In genomic region chr15:25761049-25761448, GRCm38 (mm10) we compare ENCODE assay signal across 12 mouse cellular contexts.
DNase-seq lines count a peak whose midpoint lies in the region; ATAC-seq and TF ChIP-seq lines count a peak whose summit lies in the region.
"Had no signal": no experiment of that assay in that cellular context is flagged by ENCODE, and none has a peak within 500 bp of the region (broad histone marks: within the 10 kb centered on the region; RNA-seq: fewer than 3 reads in every experiment).

No protein-coding gene starts in this region.

- peaks cover 7% of the 10 kb centered on the region; the same call in 1 of the 2 replicates for H3K9me3 ChIP-seq in embryonic facial prominence, embryonic 10.5 days
- H3K9me3 ChIP-seq in forebrain, embryonic 14.5 days (replicated peaks; ENCODE audit: control insufficient read depth, low read length), result no peaks in the 10 kb centered on the region
- H3K9me3 ChIP-seq in hindbrain, embryonic 16.5 days (ENCODE audit: control insufficient read depth, low read length), result no peaks in the 10 kb centered on the region
- H3K9me3 ChIP-seq in intestine, embryonic 15.5 days, result no peaks in the 10 kb centered on the region
- H3K9me3 ChIP-seq: heart, embryonic 13.5 days had no signal

- peaks cover 28% of the 10 kb centered on the region for H3K36me3 ChIP-seq in embryonic facial prominence, embryonic 10.5 days (replicated peaks)
- H3K36me3 ChIP-seq in forebrain, embryonic 14.5 days (ENCODE audit: control insufficient read depth, insufficient read depth, low read length), result no peaks in the 10 kb centered on the region
- H3K36me3 ChIP-seq in hindbrain, embryonic 16.5 days (ENCODE audit: control insufficient read depth, insufficient read depth, low read length), result no peaks in the 10 kb centered on the region
- peaks cover 48% of the 10 kb centered on the region for H3K36me3 ChIP-seq in myocyte (ENCODE audit: control insufficient read depth, insufficient read depth)
- H3K36me3 ChIP-seq in intestine, embryonic 15.5 days, result peaks cover 3% of the 10 kb centered on the region

- ATAC-seq in forebrain, embryonic 14.5 days, result no peak
- ATAC-seq in hindbrain, embryonic 16.5 days, result no peak
- ATAC-seq in intestine, embryonic 15.5 days, result no peak

- 64% methylated on average over 2 of the region's 2 CpGs for WGBS in embryonic facial prominence, embryonic 10.5 days
- 11% methylated on average over 2 of the region's 2 CpGs for WGBS in forebrain, embryonic 14.5 days
- WGBS in hindbrain, embryonic 16.5 days, result 28% methylated on average over 2 of the region's 2 CpGs
- 82% methylated on average over 2 of the region's 2 CpGs for WGBS in intestine, embryonic 15.5 days

- peak overlapping the region; percentile 68 for H3K27ac ChIP-seq in embryonic facial prominence, embryonic 10.5 days (replicated peaks)
- H3K27ac ChIP-seq in forebrain, embryonic 14.5 days (ENCODE audit: low read depth, low read length), result peak overlapping the region; percentile 94
- H3K27ac ChIP-seq in hindbrain, embryonic 16.5 days (ENCODE audit: low read depth, low read length), result peak overlapping the region; percentile 82
- no peak overlapping the region for H3K27ac ChIP-seq in intestine, embryonic 15.5 days
- H3K27ac ChIP-seq: heart, embryonic 13.5 days; liver, embryonic 14.5 days had no signal

- H3ac ChIP-seq in myocyte (ENCODE audit: control insufficient read depth, insufficient read length), result no peak overlapping the region

- no peak overlapping the region for H3K4me3 ChIP-seq in embryonic facial prominence, embryonic 10.5 days
- H3K4me3 ChIP-seq in forebrain, embryonic 14.5 days (ENCODE audit: low read depth, low read length), result peak overlapping the region; percentile 5; the same call in 1 of the 2 replicates
- no peak overlapping the region for H3K4me3 ChIP-seq in hindbrain, embryonic 16.5 days (ENCODE audit: low read length)
- H3K4me3 ChIP-seq in myocyte, result no peak overlapping the region
- H3K4me3 ChIP-seq in intestine, embryonic 15.5 days (replicated peaks), result no peak overlapping the region
- H3K4me3 ChIP-seq: heart, embryonic 13.5 days had no signal

- no peak overlapping the region; the same call in 1 of the 2 replicates for H3K9ac ChIP-seq in forebrain, embryonic 14.5 days (ENCODE audit: low read length)
- H3K9ac ChIP-seq in hindbrain, embryonic 16.5 days (ENCODE audit: low read depth, low read length), result peak overlapping the region; percentile 7; the same call in 1 of the 2 replicates
- no peak overlapping the region for H3K9ac ChIP-seq in intestine, embryonic 15.5 days
- H3K9ac ChIP-seq: heart, embryonic 13.5 days; liver, embryonic 14.5 days had no signal

- peaks cover 30% of the 10 kb centered on the region for H3K79me2 ChIP-seq in myocyte (ENCODE audit: control insufficient read depth, insufficient read depth)

- no peaks in the 10 kb centered on the region for H3K27me3 ChIP-seq in embryonic facial prominence, embryonic 10.5 days (replicated peaks; ENCODE audit: low read depth, poor library complexity, severe bottlenecking)
- no peaks in the 10 kb centered on the region for H3K27me3 ChIP-seq in forebrain, embryonic 14.5 days (replicated peaks; ENCODE audit: control insufficient read depth, insufficient read depth, low read length)
- no peaks in the 10 kb centered on the region for H3K27me3 ChIP-seq in hindbrain, embryonic 16.5 days (replicated peaks; ENCODE audit: control insufficient read depth, insufficient read depth, low read length)
- no peaks in the 10 kb centered on the region for H3K27me3 ChIP-seq in myocyte (ENCODE audit: control insufficient read depth, insufficient read depth, insufficient read length)
- H3K27me3 ChIP-seq in intestine, embryonic 15.5 days (replicated peaks), result no peaks in the 10 kb centered on the region
- H3K27me3 ChIP-seq: heart, embryonic 13.5 days had no signal

- no peak for TF ChIP-seq POLR2A in myocyte (IDR thresholded peaks at IDR 0.05; ENCODE audit: insufficient read length, low read depth)

- peak overlapping the region; percentile 45 for H3K4me2 ChIP-seq in forebrain, embryonic 14.5 days (ENCODE audit: low read length)
- peak overlapping the region; percentile 35 for H3K4me2 ChIP-seq in hindbrain, embryonic 16.5 days (ENCODE audit: low read length)
- H3K4me2 ChIP-seq in myocyte (ENCODE audit: low read depth), result peak overlapping the region; percentile 59
- no peak overlapping the region for H3K4me2 ChIP-seq in intestine, embryonic 15.5 days (replicated peaks)
- H3K4me2 ChIP-seq: heart, embryonic 13.5 days had no signal

- DNase-seq in embryonic facial prominence, embryonic 10.5 days (ENCODE audit: low spot score), result no peak
- peak; percentile 69 for DNase-seq in forebrain, embryonic 14.5 days (ENCODE audit: low spot score)
- DNase-seq in right cerebral cortex, adult 2 months (ENCODE audit: low spot score in 2 of 2), result no peak
- DNase-seq in spleen, adult 18-20 months, result no peak
- DNase-seq in kidney, postnatal 36 days, result no peak
- DNase-seq: cerebellum, adult 2 months; gastrocnemius, postnatal 36 days had no signal

- peaks cover 87% of the 10 kb centered on the region for H3K4me1 ChIP-seq in embryonic facial prominence, embryonic 10.5 days
- peaks cover 77% of the 10 kb centered on the region for H3K4me1 ChIP-seq in forebrain, embryonic 14.5 days (ENCODE audit: control insufficient read depth, insufficient read depth, low read length)
- H3K4me1 ChIP-seq in hindbrain, embryonic 16.5 days (ENCODE audit: control insufficient read depth, insufficient read depth, low read depth, low read length), result peaks cover 55% of the 10 kb centered on the region
- peaks cover 30% of the 10 kb centered on the region for H3K4me1 ChIP-seq in intestine, embryonic 15.5 days (replicated peaks)

TF ChIP-seq in myocyte, 11 proteins besides CTCF, POLR2A, EP300 and RAD21:
- TF ChIP-seq MYOG (IDR thresholded peaks at IDR 0.05; ENCODE audit: control insufficient read depth in 1 of 3, insufficient read depth in 1 of 3, insufficient read length in 2 of 3, low read depth in 2 of 3) (no peak), MAX (IDR thresholded peaks at IDR 0.05; ENCODE audit: low read depth) (no peak), CEBPB (IDR thresholded peaks at IDR 0.05; ENCODE audit: insufficient read depth, poor library complexity, severe bottlenecking) (no peak), E2F4 (IDR thresholded peaks at IDR 0.05; ENCODE audit: insufficient read depth) (no peak), MYOD1 (IDR thresholded peaks at IDR 0.05; ENCODE audit: control insufficient read depth in 1 of 3, insufficient read length in 2 of 3, low read depth in 2 of 3) (no peak), REST (IDR thresholded peaks at IDR 0.05; ENCODE audit: insufficient read depth, insufficient read length) (no peak), USF1 (IDR thresholded peaks at IDR 0.05; ENCODE audit: low read depth) (no peak), POLR2AphosphoS2 (IDR thresholded peaks at IDR 0.05; ENCODE audit: insufficient read length, low read depth) (no peak), SRF (IDR thresholded peaks at IDR 0.05; ENCODE audit: control insufficient read depth, insufficient read length, low read depth) (no peak), TCF12 (IDR thresholded peaks at IDR 0.05; ENCODE audit: insufficient read depth, poor library complexity, severe bottlenecking) (no peak), TCF3 (IDR thresholded peaks at IDR 0.05; ENCODE audit: insufficient read length, low read depth) (no peak)
TF ChIP-seq in myocyte: peak in this region for 0.
